Mouse (Mus musculus) right cerebral cortex, postnatal 36 days (tissue): Measurements from ENCODE around the gene Sh2b3.
"Not testable (repeated sequence)": the region's sequence is repeated elsewhere in the genome, so short reads cannot be mapped to it uniquely, and the experiment has no call there.

Source experiments
- DNase-seq, 2 experiments: peaks; one replicate each; pipeline ENCODE4 v3.0.0; 2022; ENCODE audit warnings: low spot score in 2 of 2, mixed read lengths in 1 of 2

Sh2b3 gene

GRCm38 (mm10) chr5:121837441-121838340 lies at the start of gene Sh2b3:
TSS of gene Sh2b3 (minus strand) at chr5:121837646.
- DNase-seq: no peak

GRCm38 (mm10) chr5:121883356-121883755 lies 45.9 kb upstream of the Sh2b3 start:
- no peak for DNase-seq

DNA sequence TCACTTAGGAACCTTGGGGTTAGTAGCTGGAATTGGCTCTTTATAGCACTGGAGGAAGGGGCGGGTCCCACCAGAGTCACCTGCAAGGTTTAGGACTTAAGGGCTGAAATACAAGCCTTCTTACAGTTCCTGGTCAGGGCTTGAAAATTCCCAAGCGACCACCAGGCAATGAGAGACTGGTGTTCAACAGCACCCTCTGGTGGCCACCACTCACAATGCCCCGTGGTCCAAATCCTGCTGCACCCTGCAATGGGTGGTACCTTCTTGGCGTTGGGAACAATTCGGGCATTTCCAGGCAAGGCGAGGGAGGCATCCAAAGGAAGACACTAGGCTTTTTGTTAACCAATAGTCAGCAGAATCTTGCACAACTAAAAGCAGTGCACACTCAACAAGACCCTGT lies 41.8 kb upstream of the Sh2b3 start:
- DNase-seq: no peak

DNA sequence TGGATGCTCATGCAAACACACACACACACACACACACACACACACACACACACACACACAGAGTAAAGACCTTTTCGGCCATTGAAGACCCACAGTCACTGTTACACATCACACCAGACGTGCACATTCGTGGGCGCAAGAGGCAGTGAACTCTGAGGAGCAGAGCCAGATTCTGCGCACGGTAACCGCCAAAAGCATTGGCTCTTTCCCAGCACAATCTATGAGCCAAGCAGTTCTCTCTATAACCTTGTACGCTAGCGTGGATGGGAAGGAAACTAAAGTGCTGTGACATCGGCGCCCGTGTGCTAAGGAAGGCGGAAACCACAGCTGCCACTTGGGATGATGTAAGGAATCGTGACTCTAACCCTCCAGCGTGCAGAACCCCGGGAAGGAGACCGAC lies 41.3 kb upstream of the Sh2b3 start:
- no peak for DNase-seq

GRCm38 (mm10) chr5:121876901-121877300 lies 39.5 kb upstream of the Sh2b3 start:
- no peak for DNase-seq

GRCm38 (mm10) chr5:121875041-121875440 lies 37.6 kb upstream of the Sh2b3 start:
- DNase-seq: no peak

GRCm38 (mm10) chr5:121872158-121872557 lies 34.7 kb upstream of the Sh2b3 start:
- peak; percentile 31 to 55 for DNase-seq

- no peak for DNase-seq
Measured at GRCm38 (mm10) chr5:121871515-121872030, 34.1 kb upstream of the Sh2b3 start.

DNA sequence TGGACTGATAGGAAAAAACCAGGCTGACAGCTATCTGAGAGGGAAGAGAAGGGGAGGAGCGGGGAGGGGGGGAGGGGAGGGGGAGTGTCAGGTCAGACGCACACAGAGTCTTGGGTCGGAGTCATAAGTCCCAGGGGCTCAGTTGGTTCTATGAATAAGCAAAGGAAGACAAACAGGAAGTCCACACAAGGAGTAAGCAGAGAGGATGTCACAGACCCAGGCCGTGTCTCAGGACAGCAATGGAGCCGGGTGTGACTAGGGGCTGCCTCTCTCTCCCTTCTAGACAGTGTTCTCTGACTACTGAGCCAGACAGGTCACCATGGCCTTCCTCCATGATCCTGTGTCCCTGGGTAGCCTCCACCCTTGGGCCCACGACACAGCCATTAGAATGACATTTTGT lies 33.4 kb upstream of the Sh2b3 start:
- no peak for DNase-seq

GRCm38 (mm10) chr5:121867963-121868362 lies 30.5 kb upstream of the Sh2b3 start:
- no peak for DNase-seq

GRCm38 (mm10) chr5:121864330-121864729 lies 26.9 kb upstream of the Sh2b3 start:
- DNase-seq: no peak

DNA sequence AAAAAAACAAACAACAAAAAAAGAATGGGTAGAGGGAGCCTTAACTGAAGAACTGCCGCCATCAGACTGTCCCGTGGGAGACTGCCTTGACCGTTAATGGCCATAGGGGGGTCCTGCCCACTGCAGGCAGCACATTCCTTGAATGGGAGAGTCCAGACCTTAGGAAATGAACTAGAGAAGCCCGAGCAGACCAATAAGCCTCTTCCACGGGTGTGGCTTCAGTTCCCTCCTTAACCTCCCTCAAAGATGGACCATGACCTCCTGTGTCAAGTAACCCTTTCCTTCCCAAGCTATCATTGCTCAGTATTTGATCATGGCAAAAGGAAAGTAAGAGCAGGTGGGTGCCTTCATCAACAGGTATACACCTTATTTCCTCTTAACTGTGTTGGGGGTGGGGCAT lies 24.5 kb upstream of the Sh2b3 start:
- DNase-seq: no peak

DNA sequence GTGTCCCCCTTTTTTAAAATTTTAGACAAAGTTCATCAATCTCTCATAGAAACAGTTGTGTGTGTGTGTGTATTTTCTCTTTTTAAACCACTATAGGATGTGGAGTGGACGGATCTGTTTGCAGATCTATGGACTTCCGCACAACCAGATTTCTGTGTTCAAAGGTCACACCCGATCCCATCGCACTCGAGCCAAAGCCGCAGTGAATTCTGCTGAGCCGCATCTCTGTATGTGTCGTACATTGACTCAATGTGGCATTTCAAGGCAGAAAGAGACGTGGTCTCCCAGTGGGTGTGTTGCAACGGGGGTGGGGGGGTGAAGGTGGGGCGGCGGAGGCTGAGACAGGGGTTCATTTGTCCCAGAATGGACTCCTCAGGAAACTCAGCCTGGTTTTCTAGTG lies 21.0 kb upstream of the Sh2b3 start:
- DNase-seq: no peak

DNA sequence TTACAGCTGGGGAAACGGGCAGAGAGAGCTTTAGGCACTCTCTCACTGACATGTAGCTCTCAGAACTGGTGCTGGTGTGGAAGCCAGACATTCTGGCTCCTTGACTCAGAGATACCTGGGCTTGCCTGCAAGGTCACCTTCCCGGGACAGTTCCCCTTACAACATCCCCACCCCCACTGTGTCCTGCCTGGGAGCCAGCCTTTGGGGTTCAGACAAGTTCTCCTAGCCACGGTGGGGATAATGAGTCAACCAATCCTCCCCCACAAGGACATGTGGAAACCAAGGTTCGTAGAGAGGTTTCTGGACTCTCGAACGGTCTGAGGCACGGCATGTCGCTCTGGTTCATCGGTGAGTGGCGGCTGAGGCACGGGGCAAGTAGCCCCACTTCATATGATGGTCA lies 19.3 kb upstream of the Sh2b3 start:
- no peak for DNase-seq

- no peak for DNase-seq
Measured at GRCm38 (mm10) chr5:121854768-121855167, 17.3 kb upstream of the Sh2b3 start.

DNA sequence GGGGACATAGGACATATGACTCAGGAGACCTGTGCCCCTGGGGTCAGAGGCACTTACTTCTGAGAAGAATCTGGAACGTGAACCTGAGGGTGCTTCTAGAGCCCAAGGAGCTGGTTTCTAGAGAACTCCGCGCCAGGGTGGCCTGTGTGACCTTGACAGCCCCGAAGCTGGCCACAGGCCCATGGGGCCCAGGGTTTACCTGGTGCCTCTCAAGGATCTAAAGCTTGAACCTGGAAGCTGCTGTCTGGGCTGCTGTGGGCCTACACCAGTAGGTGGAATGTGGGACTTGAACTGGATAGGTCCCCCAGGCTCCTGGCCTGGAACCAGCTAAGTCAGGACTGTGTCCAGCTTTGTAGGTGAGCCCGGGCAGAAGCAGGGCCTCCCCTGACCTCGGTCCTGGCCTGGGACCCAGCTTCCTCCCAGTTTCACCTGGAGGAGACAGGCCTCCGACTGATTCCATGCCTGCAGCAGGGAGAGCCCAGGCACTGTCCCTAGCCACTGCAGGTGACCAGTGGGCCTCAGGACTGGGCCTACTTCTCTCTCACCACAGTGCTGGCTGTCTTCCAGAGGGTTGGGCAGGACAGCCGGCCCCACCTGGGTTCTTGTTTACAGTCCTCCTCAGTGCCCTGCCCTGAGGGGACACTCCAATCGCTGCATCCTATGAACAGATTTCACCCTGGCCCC lies 16.1 kb upstream of the Sh2b3 start:
- DNase-seq: no peak

GRCm38 (mm10) chr5:121849478-121850349 lies 12.3 kb upstream of the Sh2b3 start:
- no peak for DNase-seq

DNA sequence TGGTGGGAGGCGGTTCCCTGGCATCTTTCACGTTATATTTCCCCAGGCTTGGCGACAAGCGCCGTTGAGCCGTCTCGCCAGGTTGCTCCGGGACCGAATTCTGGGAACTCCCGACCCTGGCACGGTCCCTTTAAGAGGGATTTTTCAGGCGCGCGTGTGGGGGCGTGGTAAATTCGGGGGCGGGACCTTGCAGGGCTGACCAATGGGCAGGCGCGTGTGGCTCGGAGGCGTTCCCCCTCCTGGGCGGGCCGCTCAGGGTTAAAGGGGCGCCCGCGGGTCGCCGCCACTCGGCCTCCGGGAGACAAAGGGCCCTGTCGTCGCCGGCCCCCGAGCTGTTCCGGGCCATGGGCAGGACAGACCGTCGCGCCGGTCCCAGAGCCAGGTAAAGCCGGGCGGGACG lies 11.3 kb upstream of the Sh2b3 start, which contains the start of gene Pheta1:
TSS of gene Pheta1 (plus strand) at position 242 of the 400 bp plus-strand sequence.
- DNase-seq: peak; percentile 82 to 85

DNA sequence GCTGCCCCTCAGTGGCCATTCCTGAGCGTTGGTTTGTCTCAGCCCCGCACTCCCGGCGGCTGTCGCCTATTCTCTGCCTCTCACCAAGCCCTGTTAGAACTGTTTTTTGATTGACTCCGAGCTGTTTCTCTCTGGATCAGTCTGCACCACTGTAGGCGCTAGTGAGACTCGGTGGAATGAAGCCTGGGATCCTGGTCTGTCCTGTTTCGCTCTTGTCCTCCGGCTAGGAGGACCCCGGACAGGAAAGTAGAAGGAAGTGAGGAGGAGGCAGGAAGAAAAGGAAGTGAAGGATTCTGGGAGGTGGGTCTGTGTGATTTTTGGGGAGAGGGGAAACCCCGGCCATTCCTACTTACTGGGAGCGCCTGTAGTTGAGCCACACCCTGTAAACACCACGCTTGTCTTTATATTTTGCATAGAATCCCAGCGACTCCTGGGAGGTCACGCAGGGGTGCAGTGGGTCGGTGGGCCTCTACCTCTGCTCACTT lies 10.6 kb upstream of the Sh2b3 start:
- DNase-seq: no peak

- DNase-seq: not testable (repeated sequence)
Measured at GRCm38 (mm10) chr5:121847269-121847668, 9.8 kb upstream of the Sh2b3 start.

GRCm38 (mm10) chr5:121846322-121846721 lies 8.9 kb upstream of the Sh2b3 start:
- DNase-seq: no peak

- no peak for DNase-seq
Measured at GRCm38 (mm10) chr5:121845361-121845760, 7.9 kb upstream of the Sh2b3 start.
